Mouse (Mus musculus): ENCODE results near the gene Elfn2. TPM values are rescaled to one million over a fixed set of nuclear protein-coding genes. Genes with fewer than 3 reads are reported as not detected.

The Elfn2 gene
- polyA plus RNA-seq, 1 experiment from 2014 or later = 0.13 TPM

DNA sequence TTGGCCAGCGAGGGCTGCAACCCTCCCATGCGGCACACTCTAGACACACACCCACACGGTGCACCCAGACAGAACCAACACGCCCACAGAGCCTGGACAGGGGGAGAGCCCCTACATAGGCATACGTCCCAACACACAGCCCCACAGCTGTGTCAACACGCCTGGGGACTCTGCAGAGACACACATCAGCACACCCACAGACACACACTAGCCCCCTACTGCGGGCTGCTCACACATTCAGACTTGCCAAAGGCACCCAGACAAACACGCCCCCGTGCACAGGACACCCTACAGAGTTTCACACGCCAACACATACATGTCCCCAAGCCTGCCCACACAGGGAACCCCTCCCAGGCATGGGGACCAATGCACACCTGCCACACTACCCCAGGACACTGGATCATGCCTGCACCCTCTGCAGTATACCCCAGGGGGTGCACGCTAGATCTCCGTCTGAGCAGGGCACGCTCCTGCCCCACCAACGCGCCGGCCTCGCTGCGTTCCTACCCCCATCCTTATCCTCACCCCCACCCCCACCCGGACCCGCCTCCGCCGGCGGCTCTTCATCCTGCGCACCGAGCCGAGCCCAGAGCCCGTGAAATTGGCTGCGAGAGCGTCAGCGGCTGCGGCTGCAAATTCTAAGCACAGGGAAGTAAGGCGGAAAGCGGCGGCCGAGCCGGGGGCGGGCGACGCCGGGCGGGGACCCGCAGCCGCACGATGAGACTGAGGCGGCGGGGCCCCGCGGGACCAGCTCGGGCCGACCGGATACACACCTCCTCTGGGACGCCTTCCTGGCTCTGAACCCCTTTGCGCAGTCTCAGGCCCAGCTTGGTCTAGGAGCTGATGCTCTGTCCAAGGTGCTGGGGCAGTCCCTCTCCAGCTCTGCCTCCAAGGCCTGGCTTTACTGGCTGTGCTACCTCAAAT is 6.0 kb downstream of the Elfn2 start:
- H3K27me3 ChIP-seq (replicated peaks; ENCODE audit: control insufficient read depth, insufficient read depth, low read length) = peaks cover 66% of the 10 kb centered on the region

DNA sequence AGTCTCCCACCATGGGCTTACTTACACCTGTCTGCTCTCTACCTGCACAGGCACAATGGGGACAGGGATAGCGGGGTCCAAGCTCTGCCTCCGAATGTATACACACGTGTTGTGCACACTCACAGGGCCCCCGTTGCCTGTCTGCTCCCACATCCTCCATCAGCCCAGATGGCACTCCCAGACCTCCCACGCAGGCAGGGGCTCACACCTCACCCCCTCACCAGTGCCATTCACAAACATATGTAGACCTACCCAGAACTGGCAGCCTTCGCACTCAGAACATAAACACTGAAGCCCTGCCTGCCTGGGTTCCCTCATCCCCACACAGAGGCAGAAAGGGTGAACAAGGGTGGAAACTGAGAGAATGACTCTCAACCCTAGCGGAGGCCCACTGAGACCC is 6.6 kb downstream of the Elfn2 start:
- Histone ChIP-seq H3K27me3 (replicated peaks; ENCODE audit: control insufficient read depth, insufficient read depth, low read length) (peaks cover 60% of the 10 kb centered on the region), H3K9me3 (ENCODE audit: control insufficient read depth, low read length) (no peaks in the 10 kb centered on the region), H3K4me3 (ENCODE audit: low read length) (no peak overlapping the region), H3K36me3 (ENCODE audit: control insufficient read depth, insufficient read depth, low read length) (no peaks in the 10 kb centered on the region), H3K9ac (ENCODE audit: low read depth, low read length) (no peak overlapping the region), H3K4me1 (ENCODE audit: control insufficient read depth, insufficient read depth, low read length) (no peaks in the 10 kb centered on the region), H3K27ac (ENCODE audit: low read length) (no peak overlapping the region), H3K4me2 (ENCODE audit: low read depth, low read length) (no peak overlapping the region)
- 72% methylated on average over 7 of the region's 7 CpGs for WGBS
- ATAC-seq = no peak

More for the DNA sequence above, 6.0 kb downstream of the Elfn2 start:
- no peak overlapping the region for H3K9ac ChIP-seq (ENCODE audit: low read depth, low read length)
- no peaks in the 10 kb centered on the region for H3K36me3 ChIP-seq (ENCODE audit: control insufficient read depth, insufficient read depth, low read length)
- H3K9me3 ChIP-seq (ENCODE audit: control insufficient read depth, low read length) = no peaks in the 10 kb centered on the region
- peak overlapping the region; percentile 13; the same call in 1 of the 2 replicates for H3K4me3 ChIP-seq (ENCODE audit: low read length)
- 8% methylated on average over 51 of the region's 53 CpGs for WGBS
- peak overlapping the region; percentile 27; the same call in 1 of the 2 replicates for H3K4me2 ChIP-seq (ENCODE audit: low read depth, low read length)
- ATAC-seq = no peak
- H3K4me1 ChIP-seq (ENCODE audit: control insufficient read depth, insufficient read depth, low read length) = no peaks in the 10 kb centered on the region
- no peak overlapping the region for H3K27ac ChIP-seq (ENCODE audit: low read length)

DNA sequence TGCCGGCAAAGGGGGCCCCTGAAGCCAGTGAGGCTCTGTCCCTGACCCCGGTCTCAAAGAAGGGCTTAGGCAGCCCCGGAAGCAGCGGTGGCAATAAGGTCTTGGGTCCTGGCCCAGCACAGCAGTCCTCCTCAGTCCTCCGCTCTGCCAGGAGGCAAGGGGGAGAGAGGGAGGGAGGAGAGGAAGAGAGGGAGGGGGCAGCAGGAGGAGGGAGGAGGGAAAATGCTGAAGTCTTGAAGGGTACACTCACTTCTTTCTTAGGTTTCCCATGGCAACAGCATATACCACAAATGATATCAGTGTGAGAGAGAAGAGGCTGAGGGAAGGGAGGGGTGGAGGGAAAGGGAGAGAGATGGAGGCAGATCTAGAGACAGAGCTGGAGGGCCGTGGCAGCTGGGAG is 7.9 kb downstream of the Elfn2 start:
- no peaks in the 10 kb centered on the region for H3K36me3 ChIP-seq (ENCODE audit: control insufficient read depth, insufficient read depth, low read length)
- H3K9me3 ChIP-seq (ENCODE audit: control insufficient read depth, low read length) = no peaks in the 10 kb centered on the region
- H3K4me3 ChIP-seq (ENCODE audit: low read length) = no peak overlapping the region
- H3K27me3 ChIP-seq (replicated peaks; ENCODE audit: control insufficient read depth, insufficient read depth, low read length) = peaks cover 48% of the 10 kb centered on the region
- no peaks in the 10 kb centered on the region for H3K4me1 ChIP-seq (ENCODE audit: control insufficient read depth, insufficient read depth, low read length)
- H3K27ac ChIP-seq (ENCODE audit: low read length) = no peak overlapping the region
- H3K4me2 ChIP-seq (ENCODE audit: low read depth, low read length) = no peak overlapping the region
- 37% methylated on average over 6 of the region's 6 CpGs for WGBS
- no peak for ATAC-seq
- no peak overlapping the region for H3K9ac ChIP-seq (ENCODE audit: low read depth, low read length)

DNA sequence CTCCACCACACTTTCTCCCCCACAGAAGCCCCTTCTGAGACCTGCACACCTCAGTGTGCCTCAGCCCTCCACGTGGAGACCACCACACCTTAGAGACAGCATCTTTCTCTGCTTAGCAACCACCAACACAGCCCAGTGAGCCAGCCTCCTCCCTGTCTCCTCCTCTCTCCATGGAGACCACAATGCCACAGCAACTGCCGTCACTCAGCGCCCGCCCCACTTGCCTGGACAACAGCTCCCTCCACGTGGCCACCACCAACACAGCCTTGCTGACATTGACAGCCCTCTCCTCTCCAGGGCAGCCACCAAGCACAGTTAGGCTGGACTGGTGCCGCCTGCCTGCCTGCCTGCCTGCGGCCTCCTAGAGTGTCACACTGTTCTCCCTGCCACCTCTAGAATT is 8.8 kb downstream of the Elfn2 start:
- no peak overlapping the region for H3K9ac ChIP-seq (ENCODE audit: low read depth, low read length)
- no peak overlapping the region for H3K4me3 ChIP-seq (ENCODE audit: low read length)
- 28% methylated on average over 7 of the region's 7 CpGs for WGBS
- no peaks in the 10 kb centered on the region for H3K9me3 ChIP-seq (ENCODE audit: control insufficient read depth, low read length)
- no peak overlapping the region for H3K4me2 ChIP-seq (ENCODE audit: low read depth, low read length)
- H3K27me3 ChIP-seq (replicated peaks; ENCODE audit: control insufficient read depth, insufficient read depth, low read length) = peaks cover 39% of the 10 kb centered on the region
- no peak for ATAC-seq
- H3K27ac ChIP-seq (ENCODE audit: low read length) = no peak overlapping the region
- H3K36me3 ChIP-seq (ENCODE audit: control insufficient read depth, insufficient read depth, low read length) = no peaks in the 10 kb centered on the region
- H3K4me1 ChIP-seq (ENCODE audit: control insufficient read depth, insufficient read depth, low read length) = no peaks in the 10 kb centered on the region

DNA sequence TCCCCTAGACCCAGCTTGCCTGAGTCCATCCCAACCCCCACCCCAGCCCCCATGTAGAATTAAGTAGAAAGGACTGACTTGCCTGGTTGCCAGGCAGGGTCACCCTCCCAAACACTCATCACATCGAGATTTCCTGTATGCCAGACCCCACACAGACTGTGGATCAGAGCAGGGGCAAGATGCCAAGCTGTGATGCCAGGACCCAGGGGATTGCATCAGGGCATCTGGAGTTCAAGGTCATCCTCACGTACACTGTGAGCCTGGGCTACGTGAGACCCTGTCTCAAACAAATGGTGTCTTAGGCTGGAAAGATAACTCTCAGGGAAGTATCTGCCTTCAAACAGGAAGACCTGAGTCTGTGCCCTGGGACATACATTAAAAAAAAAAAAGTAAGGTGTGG is 11.9 kb downstream of the Elfn2 start:
- no peaks in the 10 kb centered on the region for H3K4me1 ChIP-seq (ENCODE audit: control insufficient read depth, insufficient read depth, low read length)
- no peak for ATAC-seq
- no peak overlapping the region for H3K27ac ChIP-seq (ENCODE audit: low read length)
- 39% methylated on average over 3 of the region's 3 CpGs for WGBS
- no peaks in the 10 kb centered on the region for H3K9me3 ChIP-seq (ENCODE audit: control insufficient read depth, low read length)
- H3K4me2 ChIP-seq (ENCODE audit: low read depth, low read length) = no peak overlapping the region
- no peak overlapping the region for H3K4me3 ChIP-seq (ENCODE audit: low read length)
- H3K27me3 ChIP-seq (replicated peaks; ENCODE audit: control insufficient read depth, insufficient read depth, low read length) = peaks cover 8% of the 10 kb centered on the region
- no peak overlapping the region for H3K9ac ChIP-seq (ENCODE audit: low read depth, low read length)
- H3K36me3 ChIP-seq (ENCODE audit: control insufficient read depth, insufficient read depth, low read length) = no peaks in the 10 kb centered on the region

DNA sequence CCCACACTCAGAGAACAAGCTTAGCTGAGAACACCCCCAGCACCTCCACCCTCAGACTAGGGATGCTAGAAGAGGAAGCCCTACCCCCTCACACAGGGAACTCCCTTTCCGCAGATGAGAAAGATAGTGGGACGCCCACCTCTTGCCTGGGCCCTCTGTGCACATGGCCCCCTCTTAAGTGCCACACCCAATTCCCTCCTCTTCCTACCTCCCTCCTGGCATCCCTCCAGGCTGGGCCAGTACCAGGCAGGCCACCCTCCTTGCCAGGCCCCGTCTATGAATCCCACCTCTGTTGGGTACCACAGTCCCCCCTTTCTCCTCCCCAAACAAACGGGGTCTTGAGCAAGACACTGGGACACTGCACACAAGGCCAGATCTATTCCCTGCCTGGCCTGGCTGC is 13.7 kb downstream of the Elfn2 start:
- Histone ChIP-seq H3K27ac (ENCODE audit: low read length) (no peak overlapping the region), H3K9me3 (ENCODE audit: control insufficient read depth, low read length) (no peaks in the 10 kb centered on the region), H3K36me3 (ENCODE audit: control insufficient read depth, insufficient read depth, low read length) (no peaks in the 10 kb centered on the region), H3K4me1 (ENCODE audit: control insufficient read depth, insufficient read depth, low read length) (no peaks in the 10 kb centered on the region), H3K27me3 (replicated peaks; ENCODE audit: control insufficient read depth, insufficient read depth, low read length) (no peaks in the 10 kb centered on the region), H3K9ac (ENCODE audit: low read depth, low read length) (no peak overlapping the region), H3K4me2 (ENCODE audit: low read depth, low read length) (no peak overlapping the region), H3K4me3 (ENCODE audit: low read length) (no peak overlapping the region)
- WGBS = 52% methylated on average over 4 of the region's 4 CpGs
- no peak for ATAC-seq

DNA sequence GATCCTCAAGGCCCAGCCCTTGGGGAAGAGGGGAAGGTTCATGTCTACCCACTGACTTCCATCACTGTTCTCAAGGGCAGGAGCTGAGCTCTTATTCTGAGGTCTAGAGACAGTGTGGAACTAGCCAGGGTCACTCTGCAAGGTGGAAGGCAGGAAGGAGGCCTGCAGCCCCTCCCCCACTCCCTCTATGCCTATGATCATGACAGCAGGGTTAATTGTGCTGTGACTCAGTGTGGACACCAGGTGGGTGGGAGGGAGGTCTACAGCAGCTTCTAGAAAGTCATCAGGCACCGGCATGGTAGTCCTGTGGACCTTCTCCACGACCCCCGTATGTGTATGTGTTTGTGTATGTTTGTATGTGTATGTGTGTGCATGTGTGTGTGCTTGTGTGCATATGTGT is 14.6 kb downstream of the Elfn2 start:
- Histone ChIP-seq H3K9ac (ENCODE audit: low read depth, low read length) (no peak overlapping the region), H3K9me3 (ENCODE audit: control insufficient read depth, low read length) (no peaks in the 10 kb centered on the region), H3K4me1 (ENCODE audit: control insufficient read depth, insufficient read depth, low read length) (no peaks in the 10 kb centered on the region), H3K4me3 (ENCODE audit: low read length) (no peak overlapping the region), H3K27ac (ENCODE audit: low read length) (no peak overlapping the region), H3K4me2 (ENCODE audit: low read depth, low read length) (no peak overlapping the region), H3K27me3 (replicated peaks; ENCODE audit: control insufficient read depth, insufficient read depth, low read length) (no peaks in the 10 kb centered on the region), H3K36me3 (ENCODE audit: control insufficient read depth, insufficient read depth, low read length) (no peaks in the 10 kb centered on the region)
- ATAC-seq = no peak
- 81% methylated on average over 3 of the region's 3 CpGs for WGBS

DNA sequence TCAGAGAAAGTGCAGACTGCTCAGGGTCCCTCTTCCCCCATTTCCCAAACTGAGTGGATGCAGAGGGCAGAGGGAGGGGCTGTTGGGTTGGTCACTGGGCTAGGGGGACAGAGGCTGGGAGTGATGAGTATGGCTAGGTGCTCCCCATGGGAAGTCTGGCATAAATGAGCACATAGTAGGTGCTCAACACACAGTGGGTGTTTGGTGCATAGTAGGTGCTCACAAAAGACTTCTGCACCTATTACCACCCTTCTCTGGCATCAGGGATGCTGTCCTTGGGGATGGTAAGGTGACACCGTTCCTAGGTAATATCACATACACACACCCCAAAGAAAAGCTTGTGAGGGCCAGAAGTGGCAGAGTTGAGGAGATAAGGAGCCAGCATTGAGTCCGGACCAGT is 18.2 kb downstream of the Elfn2 start:
- 79% methylated on average over 2 of the region's 2 CpGs for WGBS
- Histone ChIP-seq H3K27me3 (replicated peaks; ENCODE audit: control insufficient read depth, insufficient read depth, low read length) (no peaks in the 10 kb centered on the region), H3K9me3 (ENCODE audit: control insufficient read depth, low read length) (no peaks in the 10 kb centered on the region), H3K4me1 (ENCODE audit: control insufficient read depth, insufficient read depth, low read length) (no peaks in the 10 kb centered on the region), H3K27ac (ENCODE audit: low read length) (no peak overlapping the region), H3K4me3 (ENCODE audit: low read length) (no peak overlapping the region), H3K9ac (ENCODE audit: low read depth, low read length) (no peak overlapping the region), H3K36me3 (ENCODE audit: control insufficient read depth, insufficient read depth, low read length) (no peaks in the 10 kb centered on the region), H3K4me2 (ENCODE audit: low read depth, low read length) (no peak overlapping the region)
- ATAC-seq = no peak

DNA sequence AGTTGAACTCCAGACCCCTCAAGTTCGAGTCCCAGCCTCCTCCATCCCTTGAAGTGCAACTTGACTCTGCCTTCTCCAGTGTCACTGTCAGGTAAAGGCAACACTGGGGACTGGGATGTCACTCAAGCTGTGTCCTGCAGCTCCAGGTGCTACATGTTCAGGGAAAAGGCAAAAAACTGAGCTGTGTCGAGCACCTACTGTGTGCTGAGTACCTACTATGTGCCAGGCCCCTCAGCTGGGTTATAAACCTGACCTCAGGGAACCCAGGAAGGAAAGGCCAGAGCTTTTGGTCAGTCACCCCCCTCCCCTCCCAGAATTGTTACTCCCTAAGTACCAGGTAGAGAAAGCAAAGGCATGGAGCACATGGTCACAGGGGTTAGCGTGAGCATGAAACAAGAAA is 19.1 kb downstream of the Elfn2 start:
- H3K4me3 ChIP-seq (ENCODE audit: low read length) = no peak overlapping the region
- no peak for ATAC-seq
- H3K36me3 ChIP-seq (ENCODE audit: control insufficient read depth, insufficient read depth, low read length) = no peaks in the 10 kb centered on the region
- no peak overlapping the region for H3K4me2 ChIP-seq (ENCODE audit: low read depth, low read length)
- 50% methylated on average over 3 of the region's 3 CpGs for WGBS
- H3K4me1 ChIP-seq (ENCODE audit: control insufficient read depth, insufficient read depth, low read length) = no peaks in the 10 kb centered on the region
- H3K9ac ChIP-seq (ENCODE audit: low read depth, low read length) = no peak overlapping the region
- H3K9me3 ChIP-seq (ENCODE audit: control insufficient read depth, low read length) = no peaks in the 10 kb centered on the region
- H3K27me3 ChIP-seq (replicated peaks; ENCODE audit: control insufficient read depth, insufficient read depth, low read length) = no peaks in the 10 kb centered on the region
- no peak overlapping the region for H3K27ac ChIP-seq (ENCODE audit: low read length)
